Comparison of ENCODE assay signal across 17 mouse cellular contexts in the genomic region with DNA sequence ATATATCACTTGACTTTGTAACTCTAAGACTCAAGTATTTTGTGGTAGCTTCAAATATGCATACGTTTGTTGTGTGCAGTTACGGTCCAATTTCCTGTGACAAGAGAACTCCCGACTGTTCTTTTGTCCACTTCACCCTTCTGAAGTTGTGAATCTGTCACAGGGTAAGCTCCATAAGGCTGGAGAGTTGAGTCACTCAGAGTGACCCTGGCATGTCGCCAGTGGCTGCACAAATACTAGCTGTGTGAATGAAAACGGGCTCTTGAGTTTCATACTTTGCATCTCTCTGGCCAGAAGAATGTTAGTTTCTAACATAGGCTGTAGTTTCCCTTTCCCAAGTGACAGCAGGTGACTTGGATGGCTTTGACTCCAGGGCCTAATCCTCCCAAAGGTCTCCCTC. TPM values are rescaled to one million over a fixed set of nuclear protein-coding genes. Genes with fewer than 3 reads are reported as not detected.
DNase-seq lines count a peak whose midpoint lies in the region; ATAC-seq and TF ChIP-seq lines count a peak whose summit lies in the region.
"Had no signal": no experiment of that assay in that cellular context is flagged by ENCODE, and none has a peak within 500 bp of the region (broad histone marks: within the 10 kb centered on the region; RNA-seq: fewer than 3 reads in every experiment).

No protein-coding gene starts in this region.

- H3K27ac ChIP-seq in lung, postnatal 0 days (ENCODE audit: low read length), result no peak overlapping the region
- no peak overlapping the region for H3K27ac ChIP-seq in midbrain, embryonic 15.5 days
- H3K27ac ChIP-seq: liver, embryonic 12.5 days; midbrain, embryonic 10.5 days; neural tube, embryonic 12.5 days had no signal

- no peaks in the 10 kb centered on the region for H3K4me1 ChIP-seq in lung, postnatal 0 days (ENCODE audit: insufficient read depth, low read depth, low read length)
- peaks cover 5% of the 10 kb centered on the region for H3K4me1 ChIP-seq in midbrain, embryonic 15.5 days
- H3K4me1 ChIP-seq: neural tube, embryonic 12.5 days had no signal

- no peak overlapping the region for H3K9ac ChIP-seq in lung, postnatal 0 days (replicated peaks; ENCODE audit: low read depth)
- H3K9ac ChIP-seq in midbrain, embryonic 15.5 days, result no peak overlapping the region
- H3K9ac ChIP-seq: liver, embryonic 12.5 days; neural tube, embryonic 12.5 days had no signal

- no peak for TF ChIP-seq CTCF in lung, postnatal 0 days (IDR thresholded peaks at IDR 0.05)

- intact Hi-C loops in left cerebral cortex, postnatal 4 days (cut with DNase I), result loop anchor here (10.0 kb wide), 1 partner anchor 388 kb away; no protein-coding TSS in a partner anchor
- intact Hi-C loops in left cerebral cortex, postnatal 14 days (cut with DNase I), result no loop called here

- no peaks in the 10 kb centered on the region for H3K36me3 ChIP-seq in lung, postnatal 0 days (ENCODE audit: insufficient read depth, low read length)
- no peaks in the 10 kb centered on the region for H3K36me3 ChIP-seq in midbrain, embryonic 15.5 days (replicated peaks)
- H3K36me3 ChIP-seq: liver, embryonic 12.5 days; midbrain, embryonic 10.5 days; neural tube, embryonic 12.5 days had no signal

- DNase-seq in gastrocnemius, postnatal 10 days, result peak; percentile 32
- no peak for DNase-seq in gastrocnemius, adult 18-20 months (ENCODE audit: low spot score)
- DNase-seq in left cerebral cortex, postnatal 4 days, result peak; percentile 41
- DNase-seq in left cerebral cortex, postnatal 14 days (ENCODE audit: low spot score in 2 of 2), result no peak
- DNase-seq in adrenal gland, adult 8-10 months, result peak; percentile 71
- DNase-seq in lung, postnatal 0 days (ENCODE audit: low spot score), result peak; percentile 73
- DNase-seq in frontal cortex, adult 2 months (ENCODE audit: extremely low spot score in 1 of 2, low spot score in 1 of 2), result no peak
- DNase-seq: cerebellum, adult 8-10 months; kidney, adult 9 months; right cerebral cortex, adult 18-20 months had no signal

- 30% methylated on average over 5 of the region's 5 CpGs for WGBS in lung, postnatal 0 days
- WGBS in midbrain, embryonic 15.5 days, result 57% methylated on average over 5 of the region's 5 CpGs

- ATAC-seq in lung, postnatal 0 days, result peak; percentile 72
- ATAC-seq in midbrain, embryonic 15.5 days (replicated peaks), result no peak
- ATAC-seq: forebrain, embryonic 16.5 days; liver, embryonic 12.5 days had no signal

- peak; percentile 39; the same call in 1 of the 2 replicates for TF ChIP-seq EP300 in lung, postnatal 0 days (IDR thresholded peaks at IDR 0.05)

- no peaks in the 10 kb centered on the region for H3K9me3 ChIP-seq in lung, postnatal 0 days (ENCODE audit: low read length)
- H3K9me3 ChIP-seq in midbrain, embryonic 15.5 days, result no peaks in the 10 kb centered on the region
- H3K9me3 ChIP-seq: liver, embryonic 12.5 days; midbrain, embryonic 10.5 days; neural tube, embryonic 12.5 days had no signal

- no peaks in the 10 kb centered on the region for H3K27me3 ChIP-seq in lung, postnatal 0 days (replicated peaks; ENCODE audit: insufficient read depth, low read length)
- H3K27me3 ChIP-seq in midbrain, embryonic 15.5 days (replicated peaks), result peaks cover 2% of the 10 kb centered on the region; the same call in 1 of the 2 replicates
- H3K27me3 ChIP-seq: liver, embryonic 12.5 days; neural tube, embryonic 12.5 days had no signal

- H3K4me2 ChIP-seq in lung, postnatal 0 days (replicated peaks; ENCODE audit: low read depth, low read length), result no peak overlapping the region
- no peak overlapping the region for H3K4me2 ChIP-seq in midbrain, embryonic 15.5 days
- H3K4me2 ChIP-seq: liver, embryonic 12.5 days; neural tube, embryonic 12.5 days had no signal

- no peak overlapping the region for H3K4me3 ChIP-seq in lung, postnatal 0 days (ENCODE audit: low read depth, low read length)
- H3K4me3 ChIP-seq in midbrain, embryonic 15.5 days, result no peak overlapping the region
- H3K4me3 ChIP-seq: liver, embryonic 12.5 days; midbrain, embryonic 10.5 days; neural tube, embryonic 12.5 days had no signal

RNA-seq across cellular contexts. Expression of a gene that starts 14.0 kb away (rescaled TPM):
- not detected for total RNA-seq in gastrocnemius, postnatal 10 days (2021)
- total RNA-seq in gastrocnemius, adult 18-20 months (2021), result not detected
- total RNA-seq in left cerebral cortex, postnatal 4 days (2021), result not detected
- not detected for total RNA-seq in left cerebral cortex, postnatal 14 days (2021)
- total RNA-seq in adrenal gland, adult 8-10 months (2022), result not detected
- polyA plus RNA-seq in lung, postnatal 0 days (2015; fragmentation: Nextera tagmentation; extraction: Ambion mirVana), result 0.11 and 0.21 TPM in 2 replicates
- 0.16 TPM in 1 of 2 replicates, not detected in the other for polyA plus RNA-seq in frontal cortex, adult 2 months (2012; rRNA removed)
- not detected in 2 replicates for polyA plus RNA-seq in midbrain, embryonic 15.5 days (2015; fragmentation: Nextera tagmentation; extraction: Ambion mirVana)
- total RNA-seq: left cerebral cortex, adult 8-10 months had no signal
- polyA plus RNA-seq: forebrain, embryonic 16.5 days; hindbrain, embryonic 11.5 days; liver, embryonic 12.5 days; midbrain, embryonic 10.5 days; neural tube, embryonic 12.5 days had no signal

Comparison
In these comparisons a context has a peak if more than half of its experiments do, and no peak if none do; other contexts are left out.
1. DNase-seq: peak in gastrocnemius, postnatal 10 days (single experiment), left cerebral cortex, postnatal 4 days (single experiment), adrenal gland, adult 8-10 months (single experiment) and lung, postnatal 0 days (single experiment); none in gastrocnemius, adult 18-20 months (single experiment), left cerebral cortex, postnatal 14 days (0 of 2) and frontal cortex, adult 2 months (0 of 2).